ENCODE assay signal across 9 mouse cellular contexts in genomic region chr4:88022623-88023022, GRCm38 (mm10). TPM values are rescaled to one million over a fixed set of nuclear protein-coding genes. Genes with fewer than 3 reads are reported as not detected.
DNase-seq lines count a peak whose midpoint lies in the region; ATAC-seq and TF ChIP-seq lines count a peak whose summit lies in the region.
"Had no signal": no experiment of that assay in that cellular context is flagged by ENCODE, and none has a peak within 500 bp of the region (broad histone marks: within the 10 kb centered on the region; RNA-seq: fewer than 3 reads in every experiment).

No protein-coding gene starts in this region.

- WGBS in intestine, postnatal 0 days = 6% methylated on average over 1 of the region's 1 CpGs
- 6% methylated on average over 1 of the region's 1 CpGs for WGBS in intestine, embryonic 15.5 days
- 9% methylated on average over 1 of the region's 1 CpGs for whole genome bisulfite sequencing in midbrain, embryonic 15.5 days

- no peaks in the 10 kb centered on the region for H3K4me1 ChIP-seq in intestine, postnatal 0 days (replicated peaks; ENCODE audit: control insufficient read depth, insufficient read depth, low read length)
- peaks cover 6% of the 10 kb centered on the region; the same call in 1 of the 2 replicates for H3K4me1 ChIP-seq in intestine, embryonic 15.5 days (replicated peaks)
- peaks cover 17% of the 10 kb centered on the region for H3K4me1 ChIP-seq in midbrain, embryonic 15.5 days

- no peaks in the 10 kb centered on the region for H3K9me3 ChIP-seq in intestine, postnatal 0 days (ENCODE audit: control insufficient read depth)
- no peaks in the 10 kb centered on the region for H3K9me3 ChIP-seq in intestine, embryonic 15.5 days
- H3K9me3 ChIP-seq in midbrain, embryonic 15.5 days = no peaks in the 10 kb centered on the region

- no peaks in the 10 kb centered on the region for H3K27me3 ChIP-seq in intestine, postnatal 0 days (replicated peaks; ENCODE audit: control insufficient read depth, insufficient read depth, low read length)
- no peaks in the 10 kb centered on the region for H3K27me3 ChIP-seq in intestine, embryonic 15.5 days (replicated peaks)
- H3K27me3 ChIP-seq in midbrain, embryonic 15.5 days (replicated peaks) = no peaks in the 10 kb centered on the region

- no peak overlapping the region for H3K9ac ChIP-seq in intestine, postnatal 0 days (ENCODE audit: low read depth, low read length)
- H3K9ac ChIP-seq in intestine, embryonic 15.5 days = no peak overlapping the region
- no peak overlapping the region for H3K9ac ChIP-seq in midbrain, embryonic 15.5 days

- DNase-seq in thymus, postnatal 0 days (ENCODE audit: low spot score) = peak; percentile 27
- DNase-seq in thymus, postnatal 25 days = no peak
- peak; percentile 59 for DNase-seq in R1 (ENCODE audit: low read depth, low spot score)
- no peak for DNase-seq in frontal cortex, adult 2 months (ENCODE audit: extremely low spot score in 1 of 2, low spot score in 1 of 2)
- DNase-seq: right cerebral cortex, postnatal 14 days had no signal

- peak; percentile 64 for TF ChIP-seq CTCF in intestine, postnatal 0 days (IDR thresholded peaks at IDR 0.05; ENCODE audit: low read depth)

- H3K4me3 ChIP-seq in intestine, postnatal 0 days (ENCODE audit: low read depth, low read length) = no peak overlapping the region
- no peak overlapping the region for H3K4me3 ChIP-seq in intestine, embryonic 15.5 days (replicated peaks)
- no peak overlapping the region for H3K4me3 ChIP-seq in midbrain, embryonic 15.5 days
- H3K4me3 ChIP-seq: erythroblast, embryonic 14.5 days had no signal

- no peaks in the 10 kb centered on the region; the same call in 1 of the 2 replicates for H3K36me3 ChIP-seq in intestine, postnatal 0 days (ENCODE audit: control insufficient read depth, insufficient read depth)
- peaks cover 7% of the 10 kb centered on the region; the same call in 1 of the 2 replicates for H3K36me3 ChIP-seq in intestine, embryonic 15.5 days
- no peaks in the 10 kb centered on the region; the same call in 1 of the 2 replicates for H3K36me3 ChIP-seq in midbrain, embryonic 15.5 days (replicated peaks)

- no peak overlapping the region for H3K4me2 ChIP-seq in intestine, postnatal 0 days (replicated peaks; ENCODE audit: low read depth)
- no peak overlapping the region for H3K4me2 ChIP-seq in intestine, embryonic 15.5 days (replicated peaks)
- H3K4me2 ChIP-seq in midbrain, embryonic 15.5 days = no peak overlapping the region

- ATAC-seq in intestine, postnatal 0 days = no peak
- no peak for ATAC-seq in intestine, embryonic 15.5 days
- no peak for ATAC-seq in midbrain, embryonic 15.5 days (replicated peaks)

- H3K27ac ChIP-seq in intestine, postnatal 0 days (ENCODE audit: low read depth, low read length) = no peak overlapping the region
- H3K27ac ChIP-seq in intestine, embryonic 15.5 days = no peak overlapping the region
- no peak overlapping the region for H3K27ac ChIP-seq in midbrain, embryonic 15.5 days

RNA-seq across cellular contexts. Expression of gene Mllt3, which starts 10.5 kb away (rescaled TPM):
- 17.5 and 20.0 TPM in 2 replicates for polyA plus RNA-seq in intestine, postnatal 0 days (2015; fragmentation: Nextera tagmentation; extraction: Ambion mirVana)
- polyA plus RNA-seq in intestine, embryonic 15.5 days (2015; fragmentation: Nextera tagmentation; extraction: Ambion mirVana) = 35.6 and 38.4 TPM in 2 replicates
- polyA plus RNA-seq in thymus, postnatal 0 days (2015; fragmentation: Nextera tagmentation; extraction: Ambion mirVana) = 30.0 and 34.7 TPM in 2 replicates
- polyA plus RNA-seq in frontal cortex, adult 2 months (2012; rRNA removed) = 23.5 and 30.7 TPM in 2 replicates
- 95.2 and 96.6 TPM in 2 replicates for polyA plus RNA-seq in midbrain, embryonic 15.5 days (2015; fragmentation: Nextera tagmentation; extraction: Ambion mirVana)

Comparison
In these comparisons a context has a peak if more than half of its experiments do, and no peak if none do; other contexts are left out.
1. DNase-seq: peak in thymus, postnatal 0 days (single experiment) and R1 (single experiment); none in thymus, postnatal 25 days (single experiment) and frontal cortex, adult 2 months (0 of 2).